Comparison of ENCODE assay signal across 22 mouse cellular contexts in the genomic region with DNA sequence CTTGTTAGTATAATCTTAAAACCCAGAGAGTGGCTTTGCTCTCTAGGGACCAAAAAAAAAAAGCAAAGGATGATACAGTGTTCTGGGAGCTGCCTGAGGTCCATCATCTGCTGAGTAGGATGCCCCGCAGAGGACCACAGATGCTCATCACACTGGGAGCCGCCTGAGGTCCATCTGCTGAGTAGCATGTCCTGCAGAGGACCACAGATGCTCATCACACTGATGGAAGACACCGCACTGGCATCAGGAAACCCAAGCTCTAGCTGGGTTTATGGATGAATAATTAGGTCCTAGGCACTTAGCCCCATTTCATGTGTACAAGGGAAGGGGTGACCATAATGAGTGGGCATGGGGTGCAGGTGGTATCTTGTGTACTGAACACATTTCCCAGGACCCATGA. TPM values are rescaled to one million over a fixed set of nuclear protein-coding genes. Genes with fewer than 3 reads are reported as not detected.
A peak's percentile ranks its signal among the peaks of the same experiment; 100 is the strongest.
DNase-seq lines count a peak whose midpoint lies in the region; ATAC-seq and TF ChIP-seq lines count a peak whose summit lies in the region.
"Had no signal": no experiment of that assay in that cellular context is flagged by ENCODE, and none has a peak within 500 bp of the region (broad histone marks: within the 10 kb centered on the region; RNA-seq: fewer than 3 reads in every experiment).

No protein-coding gene starts in this region.

- H3K36me3 ChIP-seq in hindbrain, embryonic 14.5 days (replicated peaks; ENCODE audit: control insufficient read depth, insufficient read depth): peaks cover 24% of the 10 kb centered on the region
- peaks cover 8% of the 10 kb centered on the region for H3K36me3 ChIP-seq in hindbrain, embryonic 11.5 days (ENCODE audit: control insufficient read depth, insufficient read depth, low read length)
- peaks cover 8% of the 10 kb centered on the region for H3K36me3 ChIP-seq in hindbrain, embryonic 16.5 days (ENCODE audit: control insufficient read depth, insufficient read depth, low read length)
- H3K36me3 ChIP-seq in kidney, embryonic 15.5 days: peaks cover 32% of the 10 kb centered on the region

- H3K27me3 ChIP-seq in hindbrain, embryonic 14.5 days (ENCODE audit: control insufficient read depth, insufficient read depth, low read length): no peaks in the 10 kb centered on the region
- H3K27me3 ChIP-seq in hindbrain, embryonic 11.5 days (ENCODE audit: control insufficient read depth, insufficient read depth, low read length): no peaks in the 10 kb centered on the region
- no peaks in the 10 kb centered on the region for H3K27me3 ChIP-seq in hindbrain, embryonic 16.5 days (replicated peaks; ENCODE audit: control insufficient read depth, insufficient read depth, low read length)
- no peaks in the 10 kb centered on the region for H3K27me3 ChIP-seq in kidney, embryonic 15.5 days
- H3K27me3 ChIP-seq: heart, embryonic 13.5 days; megakaryocyte, embryonic 14.5 days; neural tube, embryonic 13.5 days had no signal

- no peak overlapping the region for H3K4me2 ChIP-seq in hindbrain, embryonic 14.5 days (replicated peaks)
- no peak overlapping the region for H3K4me2 ChIP-seq in hindbrain, embryonic 11.5 days (replicated peaks; ENCODE audit: low read depth, low read length)
- no peak overlapping the region for H3K4me2 ChIP-seq in hindbrain, embryonic 16.5 days (ENCODE audit: low read length)
- no peak overlapping the region for H3K4me2 ChIP-seq in kidney, embryonic 15.5 days
- H3K4me2 ChIP-seq: heart, embryonic 13.5 days; liver, embryonic 11.5 days; neural tube, embryonic 13.5 days had no signal

- H3K9ac ChIP-seq in hindbrain, embryonic 14.5 days: no peak overlapping the region
- no peak overlapping the region for H3K9ac ChIP-seq in hindbrain, embryonic 11.5 days (ENCODE audit: low read depth, low read length)
- no peak overlapping the region for H3K9ac ChIP-seq in hindbrain, embryonic 16.5 days (ENCODE audit: low read depth, low read length)
- H3K9ac ChIP-seq in kidney, embryonic 15.5 days: no peak overlapping the region
- H3K9ac ChIP-seq: forebrain, postnatal 0 days; heart, embryonic 13.5 days; neural tube, embryonic 13.5 days had no signal

- no peak for DNase-seq in hindbrain, embryonic 14.5 days (ENCODE audit: low spot score)
- DNase-seq in hindbrain, embryonic 11.5 days (ENCODE audit: low spot score): no peak
- peak; percentile 94 for DNase-seq in brain, adult 2 months (ENCODE audit: low read depth, low spot score)
- peak; percentile 80 for DNase-seq in cerebellum, adult 8-10 months
- no peak for DNase-seq in embryo, embryonic 10.5 days (ENCODE audit: low spot score)
- no peak for DNase-seq in layer of hippocampus, adult 2 months (ENCODE audit: low spot score in 2 of 2)
- DNase-seq: adrenal gland, postnatal 14 days; forebrain, postnatal 0 days; kidney, adult 8-10 months; kidney, postnatal 36 days; layer of hippocampus, adult 9-11 months; lung, adult 18-20 months; right cerebral cortex, postnatal 14 days; thymus, postnatal 4 days had no signal

- no peak for TF ChIP-seq CTCF in layer of hippocampus, adult 2 months (conservative IDR thresholded peaks at IDR 0.05)

- no peak overlapping the region for H3K4me3 ChIP-seq in hindbrain, embryonic 14.5 days (replicated peaks; ENCODE audit: low read length)
- H3K4me3 ChIP-seq in hindbrain, embryonic 11.5 days (ENCODE audit: low read depth, low read length): no peak overlapping the region
- no peak overlapping the region for H3K4me3 ChIP-seq in hindbrain, embryonic 16.5 days (ENCODE audit: low read length)
- H3K4me3 ChIP-seq in kidney, embryonic 15.5 days (replicated peaks): no peak overlapping the region
- no peak overlapping the region for H3K4me3 ChIP-seq in layer of hippocampus, adult 2 months
- H3K4me3 ChIP-seq: heart, embryonic 13.5 days; left cerebral cortex, adult 2 months; megakaryocyte, embryonic 14.5 days; neural tube, embryonic 13.5 days had no signal

- no peak overlapping the region for H3K27ac ChIP-seq in hindbrain, embryonic 14.5 days
- H3K27ac ChIP-seq in hindbrain, embryonic 11.5 days (ENCODE audit: low read depth, low read length): no peak overlapping the region
- no peak overlapping the region for H3K27ac ChIP-seq in hindbrain, embryonic 16.5 days (ENCODE audit: low read depth, low read length)
- H3K27ac ChIP-seq in kidney, embryonic 15.5 days: no peak overlapping the region
- H3K27ac ChIP-seq in layer of hippocampus, adult 2 months: no peak overlapping the region
- H3K27ac ChIP-seq: heart, embryonic 13.5 days; left cerebral cortex, adult 2 months; neural tube, embryonic 13.5 days had no signal

- WGBS in hindbrain, embryonic 14.5 days: 76% methylated on average over 3 of the region's 3 CpGs
- WGBS in hindbrain, embryonic 11.5 days: 81% methylated on average over 3 of the region's 3 CpGs
- 71% methylated on average over 3 of the region's 3 CpGs for WGBS in hindbrain, embryonic 16.5 days
- 92% methylated on average over 3 of the region's 3 CpGs for WGBS in kidney, embryonic 15.5 days

- ATAC-seq in hindbrain, embryonic 14.5 days (ENCODE audit: low FRiP score): 0 out of 2 replicates have a peak, but pooled peaks have one; percentile 47
- no peak for ATAC-seq in hindbrain, embryonic 11.5 days (ENCODE audit: low FRiP score)
- ATAC-seq in hindbrain, embryonic 16.5 days: peak; percentile 70
- no peak for ATAC-seq in kidney, embryonic 15.5 days (replicated peaks; ENCODE audit: low FRiP score)
- ATAC-seq: forebrain, postnatal 0 days had no signal

- peaks cover 4% of the 10 kb centered on the region; the same call in 1 of the 2 replicates for H3K9me3 ChIP-seq in hindbrain, embryonic 14.5 days (ENCODE audit: control insufficient read depth, low read length)
- no peaks in the 10 kb centered on the region for H3K9me3 ChIP-seq in hindbrain, embryonic 11.5 days (ENCODE audit: control insufficient read depth, low read length)
- H3K9me3 ChIP-seq in hindbrain, embryonic 16.5 days (ENCODE audit: control insufficient read depth, low read length): no peaks in the 10 kb centered on the region
- H3K9me3 ChIP-seq in kidney, embryonic 15.5 days (replicated peaks): peaks cover 7% of the 10 kb centered on the region; the same call in 1 of the 2 replicates
- H3K9me3 ChIP-seq: neural tube, embryonic 13.5 days had no signal

- H3K4me1 ChIP-seq in hindbrain, embryonic 14.5 days (replicated peaks; ENCODE audit: control insufficient read depth, insufficient read depth, low read length): no peaks in the 10 kb centered on the region
- no peaks in the 10 kb centered on the region for H3K4me1 ChIP-seq in hindbrain, embryonic 11.5 days (replicated peaks; ENCODE audit: control insufficient read depth, insufficient read depth, low read length)
- no peaks in the 10 kb centered on the region for H3K4me1 ChIP-seq in hindbrain, embryonic 16.5 days (ENCODE audit: control insufficient read depth, insufficient read depth, low read depth, low read length)
- H3K4me1 ChIP-seq in kidney, embryonic 15.5 days: no peaks in the 10 kb centered on the region
- H3K4me1 ChIP-seq: heart, embryonic 13.5 days; megakaryocyte, embryonic 14.5 days; neural tube, embryonic 13.5 days had no signal

RNA-seq across cellular contexts. Expression of gene Plbd1, which starts 47.6 kb away (rescaled TPM):
- 2.5 and 2.9 TPM in 2 replicates for polyA plus RNA-seq in hindbrain, embryonic 14.5 days (2014; fragmentation: Nextera tagmentation; extraction: Ambion mirVana)
- polyA plus RNA-seq in hindbrain, embryonic 11.5 days (2014; fragmentation: Nextera tagmentation; extraction: Ambion mirVana): 2.2 and 2.6 TPM in 2 replicates
- 1.9 and 2.0 TPM in 2 replicates for polyA plus RNA-seq in hindbrain, embryonic 16.5 days (2015; fragmentation: Nextera tagmentation; extraction: Ambion mirVana)
- polyA plus RNA-seq in kidney, embryonic 15.5 days (2015; fragmentation: Nextera tagmentation; extraction: Ambion mirVana): 4.8 and 5.2 TPM in 2 replicates
- total RNA-seq in layer of hippocampus, adult 2 months (2021): under 1 TPM; 0.33 to 0.34 TPM
- total RNA-seq: G1E had no signal
- polyA plus RNA-seq: G1E had no signal

Comparison
In these comparisons a context has a peak if more than half of its experiments do, and no peak if none do; other contexts are left out.
1. ATAC-seq: peak in hindbrain, embryonic 14.5 days (single experiment) and hindbrain, embryonic 16.5 days (single experiment); none in hindbrain, embryonic 11.5 days (single experiment) and kidney, embryonic 15.5 days (single experiment).
2. DNase-seq: peak in brain, adult 2 months (single experiment) and cerebellum, adult 8-10 months (single experiment); none in hindbrain, embryonic 14.5 days (single experiment), hindbrain, embryonic 11.5 days (single experiment), embryo, embryonic 10.5 days (single experiment) and layer of hippocampus, adult 2 months (0 of 2).